Mouse (Mus musculus) small intestine, adult 2 months (tissue): ENCODE measurements around the gene Gins1. TPM values are rescaled to one million over a fixed set of nuclear protein-coding genes. Genes with fewer than 3 reads are reported as not detected.

Source experiments
- H3K27ac ChIP-seq: fragments of 200-500 bp; 2 replicates; pipeline ENCODE4 v1.5.1; 2012; ENCODE audit warnings: low read depth, low read length, control low read depth, inconsistent platforms; ENCODE audit not compliant: insufficient read depth
- H3K27me3 ChIP-seq: fragments of 200-500 bp; 2 replicates; pipeline ENCODE4 v1.6.1; 2012; ENCODE audit warnings: mild to moderate bottlenecking, moderate library complexity, low read length, inconsistent platforms; ENCODE audit not compliant: control insufficient read depth, insufficient read depth
- H3K36me3 ChIP-seq: fragments of 200-500 bp; 2 replicates; pipeline ENCODE4 v1.6.1; 2012; ENCODE audit warnings: mild to moderate bottlenecking, low read length, control low read depth, inconsistent platforms; ENCODE audit not compliant: control insufficient read depth, insufficient read depth
- H3K4me1 ChIP-seq: fragments of 200-500 bp; 2 replicates; pipeline ENCODE4 v1.6.1; 2012; ENCODE audit warnings: low read length, inconsistent platforms, mixed read lengths; ENCODE audit not compliant: control insufficient read depth, insufficient read depth, insufficient read length
- H3K4me3 ChIP-seq: fragments of 200-500 bp; 2 replicates; pipeline ENCODE4 v1.5.1; 2012; ENCODE audit warnings: low read depth, mild to moderate bottlenecking, control low read depth, inconsistent platforms, low read length, moderate library complexity
- CTCF ChIP-seq: fragments of 200-500 bp; IDR thresholded peaks from 2 replicates; pipeline ENCODE4 v1.5.1; 2012; ENCODE audit warnings: low read depth, mild to moderate bottlenecking, control low read depth, inconsistent platforms, low read length, moderate library complexity, mixed read lengths; ENCODE audit not compliant: insufficient replicate concordance, insufficient read length; ENCODE audit errors: extremely low read depth
- POLR2A ChIP-seq: fragments of 200-500 bp; IDR thresholded peaks from 2 replicates; pipeline ENCODE4 v1.6.1; 2012; ENCODE audit warnings: low read depth, mild to moderate bottlenecking, control low read depth, inconsistent platforms, low read length, moderate library complexity
- WGBS: fragments of 180-500 bp; shearing (Covaris S2); methylation state at CpG from one replicate; pipeline ENCODE4 v1.1.7; 2018; 5-methylcytosine and 5-hydroxymethylcytosine counted together
- polyA plus RNA-seq: library from polyadenylated mRNA; depleted of rRNA; stranded (reverse); fragments of >200 nt; gene quantifications from 2 replicates; pipeline ENCODE4 v1.2.3, GENCODE M21; 2012

Gene Gins1
- polyA plus RNA-seq, 1 experiment, result 1.0 TPM

GRCm38 (mm10) chr2:150914781-150915515 lies 9.7 kb downstream of the Gins1 start:
- Histone ChIP-seq H3K27me3 (no peaks in the 10 kb centered on the region), H3K27ac (no peak overlapping the region), H3K4me3 (no peak overlapping the region), H3K36me3 (0 out of 2 replicates have a peak, but pooled peaks cover 2% of the 10 kb centered on the region), H3K4me1 (peaks cover 9% of the 10 kb centered on the region; the same call in 1 of the 2 replicates)
- TF ChIP-seq POLR2A (no peak), CTCF (no peak)
- WGBS, result 36% methylated on average over 4 of the region's 4 CpGs

GRCm38 (mm10) chr2:150915786-150916185 lies 10.6 kb downstream of the Gins1 start:
- no peak for TF ChIP-seq CTCF
- no peak for TF ChIP-seq POLR2A
- 75% methylated on average over 5 of the region's 5 CpGs for WGBS
- H3K4me1 ChIP-seq, result peaks cover 9% of the 10 kb centered on the region; the same call in 1 of the 2 replicates
- H3K27ac ChIP-seq, result no peak overlapping the region
- 0 out of 2 replicates have a peak, but pooled peaks cover 2% of the 10 kb centered on the region for H3K36me3 ChIP-seq
- H3K4me3 ChIP-seq, result no peak overlapping the region
- H3K27me3 ChIP-seq, result no peaks in the 10 kb centered on the region

- Histone ChIP-seq H3K4me3 (no peak overlapping the region), H3K36me3 (0 out of 2 replicates have a peak, but pooled peaks cover 2% of the 10 kb centered on the region), H3K27me3 (no peaks in the 10 kb centered on the region), H3K27ac (peak overlapping the region; percentile 56; the same call in 1 of the 2 replicates), H3K4me1 (peaks cover 8% of the 10 kb centered on the region; the same call in 1 of the 2 replicates)
- WGBS, result 49% methylated on average over 3 of the region's 3 CpGs
- TF ChIP-seq CTCF (no peak), POLR2A (no peak)
Observed at GRCm38 (mm10) chr2:150918720-150919119, 13.5 kb downstream of the Gins1 start.

GRCm38 (mm10) chr2:150920543-150920942 lies 15.3 kb downstream of the Gins1 start:
- 91% methylated on average over 3 of the region's 3 CpGs for WGBS
- Histone ChIP-seq H3K27ac (no peak overlapping the region), H3K4me1 (peaks cover 8% of the 10 kb centered on the region; the same call in 1 of the 2 replicates), H3K27me3 (no peaks in the 10 kb centered on the region), H3K36me3 (0 out of 2 replicates have a peak, but pooled peaks cover 2% of the 10 kb centered on the region), H3K4me3 (no peak overlapping the region)
- TF ChIP-seq POLR2A, result no peak
- no peak for TF ChIP-seq CTCF

- no peak overlapping the region for H3K4me3 ChIP-seq
- TF ChIP-seq POLR2A (no peak), CTCF (no peak)
- H3K27me3 ChIP-seq, result no peaks in the 10 kb centered on the region
- H3K27ac ChIP-seq, result peak overlapping the region; percentile 34; the same call in 1 of the 2 replicates
- H3K4me1 ChIP-seq, result peaks cover 10% of the 10 kb centered on the region; the same call in 1 of the 2 replicates
- H3K36me3 ChIP-seq, result peaks cover 2% of the 10 kb centered on the region; the same call in 1 of the 2 replicates
- WGBS, result 31% methylated on average over 6 of the region's 6 CpGs
Observed at GRCm38 (mm10) chr2:150921697-150922096, 16.5 kb downstream of the Gins1 start.

- no peaks in the 10 kb centered on the region; the same call in 1 of the 2 replicates for H3K36me3 ChIP-seq
- H3K27ac ChIP-seq, result 0 out of 2 replicates have a peak overlapping the region, but pooled peaks have one; percentile 4
- WGBS, result 85% methylated on average over 4 of the region's 4 CpGs
- H3K27me3 ChIP-seq, result no peaks in the 10 kb centered on the region
- H3K4me1 ChIP-seq, result peaks cover 10% of the 10 kb centered on the region
- no peak for TF ChIP-seq CTCF
- no peak for TF ChIP-seq POLR2A
- H3K4me3 ChIP-seq, result no peak overlapping the region
Observed at GRCm38 (mm10) chr2:150922165-150922564, 17.0 kb downstream of the Gins1 start.

- Histone ChIP-seq H3K4me1 (peaks cover 12% of the 10 kb centered on the region), H3K36me3 (no peaks in the 10 kb centered on the region; the same call in 1 of the 2 replicates), H3K4me3 (no peak overlapping the region), H3K27ac (no peak overlapping the region), H3K27me3 (no peaks in the 10 kb centered on the region)
- 96% methylated on average over 3 of the region's 3 CpGs for WGBS
- TF ChIP-seq POLR2A (no peak), CTCF (no peak)
Observed at GRCm38 (mm10) chr2:150923026-150923425, 17.8 kb downstream of the Gins1 start.
